Mouse (Mus musculus) CH12.LX (cell line): ENCODE data around the gene Skap2.

Experiments
- EP300 ChIP-seq: IDR thresholded peaks from 2 replicates; pipeline ENCODE4 v1.6.1; 2011; ENCODE audit warnings: low read length, improper control_type of control experiment
- JUN ChIP-seq: IDR thresholded peaks from 2 replicates; pipeline ENCODE4 v1.6.1; 2011; ENCODE audit warnings: low read depth, mild to moderate bottlenecking, low read length, improper control_type of control experiment, moderate library complexity; ENCODE audit not compliant: insufficient read depth
- POLR2A ChIP-seq: IDR thresholded peaks from 2 replicates; pipeline ENCODE4 v1.6.1; 2011; ENCODE audit warnings: low read depth, mild to moderate bottlenecking, improper control_type of control experiment, low read length
- UBTF ChIP-seq: IDR thresholded peaks from 2 replicates; pipeline ENCODE4 v1.6.1; 2012; ENCODE audit warnings: low read depth, mild to moderate bottlenecking, inconsistent platforms, low read length, improper control_type of control experiment, moderate library complexity

DNA sequence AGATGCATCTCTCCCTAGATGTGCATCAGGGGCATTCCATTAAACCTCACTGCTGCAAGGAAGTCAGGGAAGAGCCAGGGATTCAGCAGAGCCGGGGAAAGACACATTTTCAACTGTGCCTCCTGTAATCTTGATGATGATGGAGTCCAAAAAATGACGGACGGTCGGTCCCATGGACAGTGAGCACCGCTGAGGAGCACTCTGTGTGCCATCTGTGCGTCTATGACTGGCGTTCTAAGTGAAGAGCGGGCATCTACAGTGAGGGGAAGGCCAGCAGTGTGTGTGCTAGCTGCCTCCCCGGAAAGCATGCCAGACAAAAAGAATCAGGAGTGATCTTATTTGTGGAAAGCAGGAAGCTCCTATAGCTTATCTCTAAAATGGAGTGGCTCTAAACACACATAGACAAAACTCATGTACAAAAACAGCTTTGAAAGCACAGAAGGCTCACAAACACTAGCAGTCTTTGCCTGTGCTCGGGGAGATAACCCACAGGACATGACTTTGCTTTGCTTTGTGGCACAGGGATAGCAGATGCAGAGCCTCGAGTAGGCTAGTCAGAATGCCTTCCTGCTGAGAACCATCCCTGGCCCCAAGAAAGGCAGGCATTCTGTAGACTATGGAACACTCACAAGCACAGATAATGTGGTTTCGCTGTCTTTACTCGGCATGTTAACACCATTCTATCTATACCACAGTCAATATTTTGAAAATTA is 135.4 kb downstream of the Skap2 start:
- no peak for TF ChIP-seq JUN
- no peak for TF ChIP-seq EP300
- TF ChIP-seq UBTF: no peak
- TF ChIP-seq POLR2A: no peak
